Comparison of ENCODE assay signal across 8 mouse cellular contexts in the genomic region with DNA sequence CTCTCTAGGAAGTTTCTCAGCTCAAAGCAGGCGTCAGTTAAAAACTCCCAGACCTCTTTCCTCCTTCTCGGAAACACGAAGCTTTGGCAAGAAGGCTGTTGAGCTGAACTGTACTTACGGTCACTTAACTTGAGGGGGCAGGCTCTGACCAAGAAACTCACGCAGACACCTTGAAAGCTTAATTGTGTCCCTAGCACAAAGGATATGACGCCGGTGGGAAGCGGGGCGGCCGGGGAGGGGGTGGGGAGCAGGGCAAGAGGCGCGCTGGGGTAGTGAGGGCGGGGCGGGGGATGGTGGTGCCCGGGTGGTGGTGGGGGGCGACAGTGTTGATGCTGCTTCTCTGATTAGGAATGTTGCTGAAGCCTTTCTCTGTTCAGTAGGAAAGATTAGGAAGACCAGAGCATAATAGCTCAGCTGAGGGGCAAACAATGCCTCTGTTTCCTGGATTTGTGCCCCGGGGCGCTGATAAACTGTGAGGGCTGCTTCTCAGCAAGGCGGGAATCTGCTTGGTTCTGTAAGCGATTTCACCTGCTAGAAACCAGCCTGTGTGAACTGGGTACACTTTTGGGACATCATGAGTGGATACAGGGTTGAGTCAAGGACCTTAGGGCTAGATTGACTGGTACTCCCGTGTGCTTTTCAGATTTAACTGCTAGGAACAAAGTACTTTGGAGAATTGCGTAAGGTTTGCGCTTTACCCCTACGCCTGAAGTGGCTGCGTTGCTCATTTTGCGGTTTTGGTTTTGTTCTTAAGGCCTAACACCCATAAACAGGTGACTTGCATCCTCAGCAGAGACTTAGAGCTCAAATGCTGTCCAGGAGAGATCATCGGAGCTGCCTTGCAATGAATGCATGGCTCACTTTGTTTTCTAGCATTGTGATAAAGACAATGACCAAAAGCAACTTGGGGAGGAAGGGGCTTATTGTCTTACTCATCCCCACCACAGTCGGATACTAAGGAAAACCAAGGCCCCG. TPM values are rescaled to one million over a fixed set of nuclear protein-coding genes. Genes with fewer than 3 reads are reported as not detected.
A peak's percentile ranks its signal among the peaks of the same experiment; 100 is the strongest.
DNase-seq lines count a peak whose midpoint lies in the region; ATAC-seq and TF ChIP-seq lines count a peak whose summit lies in the region.

No protein-coding gene starts in this region.

- peak overlapping the region; percentile 64 for H3K4me2 ChIP-seq in embryonic facial prominence, embryonic 14.5 days (ENCODE audit: low read depth, low read length)
- peak overlapping the region; percentile 71 for H3K4me2 ChIP-seq in heart, embryonic 15.5 days
- H3K4me2 ChIP-seq in kidney, embryonic 16.5 days (replicated peaks; ENCODE audit: low read depth, low read length) = peak overlapping the region; percentile 62
- peak overlapping the region; percentile 65 for H3K4me2 ChIP-seq in lung, embryonic 15.5 days

- no peak for TF ChIP-seq EP300 in ES-Bruce4 (IDR thresholded peaks at IDR 0.05; ENCODE audit: insufficient read depth, low read depth, low read length)

- H3K36me3 ChIP-seq in ES-Bruce4 (ENCODE audit: control insufficient read depth, insufficient read depth, low read length, poor library complexity, severe bottlenecking) = no peaks in the 10 kb centered on the region
- H3K36me3 ChIP-seq in embryonic facial prominence, embryonic 14.5 days (ENCODE audit: control insufficient read depth, insufficient read depth, low read length) = no peaks in the 10 kb centered on the region
- no peaks in the 10 kb centered on the region for H3K36me3 ChIP-seq in heart, embryonic 15.5 days
- no peaks in the 10 kb centered on the region for H3K36me3 ChIP-seq in kidney, embryonic 16.5 days (ENCODE audit: insufficient read depth, low read length)
- no peaks in the 10 kb centered on the region for H3K36me3 ChIP-seq in lung, embryonic 15.5 days

- peaks cover 2% of the 10 kb centered on the region for H3K4me1 ChIP-seq in ES-Bruce4 (ENCODE audit: control insufficient read depth, insufficient read depth, low read length)
- H3K4me1 ChIP-seq in embryonic facial prominence, embryonic 14.5 days (ENCODE audit: control insufficient read depth, insufficient read depth, low read length) = no peaks in the 10 kb centered on the region
- H3K4me1 ChIP-seq in heart, embryonic 15.5 days (replicated peaks) = peaks cover 24% of the 10 kb centered on the region
- H3K4me1 ChIP-seq in kidney, embryonic 16.5 days (ENCODE audit: insufficient read depth, low read length) = peaks cover 18% of the 10 kb centered on the region
- peaks cover 13% of the 10 kb centered on the region for H3K4me1 ChIP-seq in lung, embryonic 15.5 days

- H3K27me3 ChIP-seq in ES-Bruce4 (ENCODE audit: control insufficient read depth, insufficient read depth, low read length, poor library complexity, severe bottlenecking) = no peaks in the 10 kb centered on the region
- H3K27me3 ChIP-seq in embryonic facial prominence, embryonic 14.5 days (replicated peaks; ENCODE audit: control insufficient read depth, insufficient read depth, low read length) = no peaks in the 10 kb centered on the region
- H3K27me3 ChIP-seq in heart, embryonic 15.5 days = no peaks in the 10 kb centered on the region
- no peaks in the 10 kb centered on the region for H3K27me3 ChIP-seq in kidney, embryonic 16.5 days (ENCODE audit: insufficient read depth, low read length)
- H3K27me3 ChIP-seq in lung, embryonic 15.5 days = no peaks in the 10 kb centered on the region

- TF ChIP-seq CTCF in ES-Bruce4 (IDR thresholded peaks at IDR 0.05; ENCODE audit: low read depth, low read length) = peak; percentile 35

- 0 out of 2 replicates have a peak overlapping the region, but pooled peaks have one; percentile 19 for H3K27ac ChIP-seq in ES-Bruce4 (ENCODE audit: insufficient read depth, low read length)
- H3K27ac ChIP-seq in embryonic facial prominence, embryonic 14.5 days (replicated peaks; ENCODE audit: low read depth, low read length) = no peak overlapping the region; the same call in 1 of the 2 replicates
- H3K27ac ChIP-seq in heart, embryonic 15.5 days = peak overlapping the region; percentile 64
- H3K27ac ChIP-seq in kidney, embryonic 16.5 days (ENCODE audit: low read length) = peak overlapping the region; percentile 77
- peak overlapping the region; percentile 78 for H3K27ac ChIP-seq in lung, embryonic 15.5 days

- no peak for TF ChIP-seq POLR2A in ES-Bruce4 (IDR thresholded peaks at IDR 0.05; ENCODE audit: insufficient read depth, low read length)

- H3K9ac ChIP-seq in ES-Bruce4 (ENCODE audit: low read depth, poor library complexity, severe bottlenecking) = 0 out of 2 replicates have a peak overlapping the region, but pooled peaks have one; percentile 8
- H3K9ac ChIP-seq in embryonic facial prominence, embryonic 14.5 days (ENCODE audit: low read depth, low read length) = peak overlapping the region; percentile 62
- H3K9ac ChIP-seq in heart, embryonic 15.5 days = peak overlapping the region; percentile 32
- peak overlapping the region; percentile 60 for H3K9ac ChIP-seq in kidney, embryonic 16.5 days (replicated peaks; ENCODE audit: low read length)
- peak overlapping the region; percentile 20; the same call in 1 of the 2 replicates for H3K9ac ChIP-seq in lung, embryonic 15.5 days

- H3K4me3 ChIP-seq in ES-Bruce4 (ENCODE audit: low read depth, low read length) = no peak overlapping the region
- H3K4me3 ChIP-seq in embryonic facial prominence, embryonic 14.5 days (ENCODE audit: low read depth, low read length) = peak overlapping the region; percentile 35
- peak overlapping the region; percentile 46 for H3K4me3 ChIP-seq in heart, embryonic 15.5 days
- peak overlapping the region; percentile 38 for H3K4me3 ChIP-seq in kidney, embryonic 16.5 days (ENCODE audit: low read length)
- peak overlapping the region; percentile 35 for H3K4me3 ChIP-seq in lung, embryonic 15.5 days

- 15% methylated on average over 28 of the region's 29 CpGs for WGBS in embryonic facial prominence, embryonic 14.5 days
- WGBS in heart, embryonic 15.5 days = 17% methylated on average over 29 of the region's 29 CpGs
- 17% methylated on average over 29 of the region's 29 CpGs for WGBS in kidney, embryonic 16.5 days
- 18% methylated on average over 29 of the region's 29 CpGs for WGBS in lung, embryonic 15.5 days

- peak; percentile 92 for ATAC-seq in embryonic facial prominence, embryonic 14.5 days (ENCODE audit: low read depth)
- ATAC-seq in heart, embryonic 15.5 days (replicated peaks; ENCODE audit: insufficient number of reproducible peaks, insufficient read depth, low FRiP score, low read depth) = peak; percentile 75
- ATAC-seq in kidney, embryonic 16.5 days (ENCODE audit: low FRiP score, low TSS enrichment) = peak; percentile 92
- ATAC-seq in lung, embryonic 15.5 days (ENCODE audit: borderline replicate concordance, extremely low read depth, low FRiP score, low TSS enrichment) = peak; percentile 78
- peak; percentile 64 for ATAC-seq in neutrophil, adult 5-6 weeks (ENCODE audit: extremely low read depth, insufficient number of reproducible peaks, low FRiP score, poor library complexity, severe bottlenecking)

- peak; percentile 85 for DNase-seq in ZHBTc4 (ENCODE audit: low read depth, low spot score)
- DNase-seq in embryonic facial prominence, embryonic 14.5 days (ENCODE audit: low spot score) = peak; percentile 93
- DNase-seq in cerebellum, adult 11-12 months = no peak

- peaks cover 6% of the 10 kb centered on the region; the same call in 1 of the 2 replicates for H3K9me3 ChIP-seq in ES-Bruce4 (replicated peaks; ENCODE audit: control insufficient read depth, insufficient read depth, low read length, poor library complexity, severe bottlenecking)
- H3K9me3 ChIP-seq in embryonic facial prominence, embryonic 14.5 days (ENCODE audit: control insufficient read depth, low read length) = peaks cover 8% of the 10 kb centered on the region
- no peaks in the 10 kb centered on the region for H3K9me3 ChIP-seq in heart, embryonic 15.5 days (replicated peaks)
- no peaks in the 10 kb centered on the region for H3K9me3 ChIP-seq in kidney, embryonic 16.5 days (ENCODE audit: low read length)
- H3K9me3 ChIP-seq in lung, embryonic 15.5 days = no peaks in the 10 kb centered on the region

RNA-seq across cellular contexts. Expression of gene Adgrf5, which starts 33.2 kb away (rescaled TPM):
- 1.1 TPM in 2 replicates for polyA plus RNA-seq in ES-Bruce4 (2011; ENCODE audit: insufficient read depth, insufficient read length, low read depth, missing spikeins)
- 10.9 and 13.0 TPM in 2 replicates for polyA plus RNA-seq in embryonic facial prominence, embryonic 14.5 days (2014; fragmentation: Nextera tagmentation; extraction: Ambion mirVana)
- polyA plus RNA-seq in heart, embryonic 15.5 days (2015; fragmentation: Nextera tagmentation; extraction: Ambion mirVana) = 20.5 and 21.3 TPM in 2 replicates
- 25.5 and 26.7 TPM in 2 replicates for polyA plus RNA-seq in kidney, embryonic 16.5 days (2015; fragmentation: Nextera tagmentation; extraction: Ambion mirVana)
- polyA plus RNA-seq in lung, embryonic 15.5 days (2015; fragmentation: Nextera tagmentation; extraction: Ambion mirVana) = 19.0 and 25.0 TPM in 2 replicates
- 0.12 TPM in 1 of 2 replicates, not detected in the other for total RNA-seq in neutrophil, adult 5-6 weeks (2017)

RNA-seq across cellular contexts. Expression of gene Adgrf1, which starts 56.9 kb away (rescaled TPM):
- polyA plus RNA-seq in ES-Bruce4 (2011; ENCODE audit: insufficient read depth, insufficient read length, low read depth, missing spikeins) = not detected in 2 replicates
- polyA plus RNA-seq in embryonic facial prominence, embryonic 14.5 days (2014; fragmentation: Nextera tagmentation; extraction: Ambion mirVana) = 0.08 TPM in 1 of 2 replicates, not detected in the other
- polyA plus RNA-seq in heart, embryonic 15.5 days (2015; fragmentation: Nextera tagmentation; extraction: Ambion mirVana) = not detected in 2 replicates
- polyA plus RNA-seq in kidney, embryonic 16.5 days (2015; fragmentation: Nextera tagmentation; extraction: Ambion mirVana) = 0.54 and 1.2 TPM in 2 replicates
- polyA plus RNA-seq in lung, embryonic 15.5 days (2015; fragmentation: Nextera tagmentation; extraction: Ambion mirVana) = not detected in 2 replicates
- total RNA-seq in neutrophil, adult 5-6 weeks (2017) = 1.1 and 2.3 TPM in 2 replicates

Comparison
In these comparisons a context has a peak if more than half of its experiments do, and no peak if none do; other contexts are left out.
1. H3K9ac ChIP-seq: peak in every context shown above with its lines; median percentile 62 in embryonic facial prominence, embryonic 14.5 days; 60 in kidney, embryonic 16.5 days; 32 in heart, embryonic 15.5 days; 20 in lung, embryonic 15.5 days; 8 in ES-Bruce4.